Mouse (Mus musculus) ES-E14 (cell line): ENCODE measurements around the gene Tfdp1.

Experiments
- CHD2 ChIP-seq: IDR thresholded peaks from 2 replicates; pipeline ENCODE4 v1.6.1; 2014; ENCODE audit warnings: mild to moderate bottlenecking, low read depth, low read length, inconsistent platforms
- HCFC1 ChIP-seq: IDR thresholded peaks from 2 replicates; pipeline ENCODE4 v1.6.1; 2012; ENCODE audit warnings: low read length, inconsistent platforms, borderline replicate concordance; ENCODE audit not compliant: insufficient read depth
- ZC3H11A ChIP-seq: IDR thresholded peaks from 2 replicates; pipeline ENCODE4 v1.6.1; 2012; ENCODE audit warnings: low read depth, mild to moderate bottlenecking, inconsistent platforms, low read length, borderline replicate concordance

- TF ChIP-seq HCFC1 (no peak), CHD2 (no peak), ZC3H11A (no peak)
Observed at GRCm38 (mm10) chr8:13342340-13342739, 3.8 kb downstream of the Tfdp1 start.
